Mouse (Mus musculus): ENCODE measurements around the gene Sstr1. TPM values are rescaled to one million over a fixed set of nuclear protein-coding genes. Genes with fewer than 3 reads are reported as not detected.
A peak's percentile ranks its signal among the peaks of the same experiment; 100 is the strongest.

The Sstr1 gene
- polyA plus RNA-seq, 2 experiments, result 1.4 to 4.0 TPM

DNA sequence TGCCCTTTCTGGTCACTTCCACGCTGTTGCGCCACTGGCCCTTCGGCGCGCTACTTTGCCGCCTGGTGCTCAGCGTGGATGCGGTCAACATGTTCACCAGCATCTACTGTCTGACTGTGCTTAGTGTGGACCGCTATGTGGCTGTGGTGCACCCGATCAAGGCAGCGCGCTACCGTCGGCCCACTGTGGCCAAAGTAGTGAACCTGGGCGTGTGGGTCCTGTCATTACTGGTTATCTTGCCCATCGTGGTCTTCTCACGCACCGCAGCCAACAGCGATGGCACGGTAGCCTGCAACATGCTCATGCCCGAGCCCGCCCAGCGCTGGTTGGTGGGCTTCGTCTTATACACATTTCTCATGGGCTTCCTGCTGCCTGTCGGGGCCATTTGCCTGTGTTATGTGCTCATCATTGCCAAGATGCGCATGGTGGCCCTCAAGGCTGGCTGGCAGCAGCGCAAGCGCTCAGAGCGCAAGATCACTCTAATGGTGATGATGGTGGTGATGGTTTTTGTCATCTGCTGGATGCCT, 1.4 kb downstream of the Sstr1 start:
- Histone ChIP-seq H3K9me3 (ENCODE audit: control insufficient read depth, low read length) (no peaks in the 10 kb centered on the region), H3K27me3 (ENCODE audit: control insufficient read depth, insufficient read depth, low read length) (peaks cover 27% of the 10 kb centered on the region), H3K36me3 (ENCODE audit: control insufficient read depth, insufficient read depth, low read length) (no peaks in the 10 kb centered on the region), H3K4me2 (replicated peaks; ENCODE audit: low read depth, low read length, severe bottlenecking) (peak overlapping the region; percentile 73), H3K9ac (ENCODE audit: low read depth, low read length, severe bottlenecking) (peak overlapping the region; percentile 35; the same call in 1 of the 2 replicates), H3K4me1 (ENCODE audit: control insufficient read depth, insufficient read depth, low read length) (peaks cover 13% of the 10 kb centered on the region), H3K27ac (replicated peaks; ENCODE audit: low read depth, low read length) (no peak overlapping the region), H3K4me3 (replicated peaks; ENCODE audit: low read length) (peak overlapping the region; percentile 49)
- WGBS, result 3% methylated on average over 29 of the region's 29 CpGs
- TF ChIP-seq POLR2A (IDR thresholded peaks at IDR 0.05; ENCODE audit: borderline replicate concordance, extremely low read depth, insufficient read depth, insufficient read length), result no peak
- no peak for DNase-seq (ENCODE audit: low spot score)
- ATAC-seq (ENCODE audit: low FRiP score, low read depth), result 0 out of 2 replicates have a peak, but pooled peaks have one; percentile 13

DNA sequence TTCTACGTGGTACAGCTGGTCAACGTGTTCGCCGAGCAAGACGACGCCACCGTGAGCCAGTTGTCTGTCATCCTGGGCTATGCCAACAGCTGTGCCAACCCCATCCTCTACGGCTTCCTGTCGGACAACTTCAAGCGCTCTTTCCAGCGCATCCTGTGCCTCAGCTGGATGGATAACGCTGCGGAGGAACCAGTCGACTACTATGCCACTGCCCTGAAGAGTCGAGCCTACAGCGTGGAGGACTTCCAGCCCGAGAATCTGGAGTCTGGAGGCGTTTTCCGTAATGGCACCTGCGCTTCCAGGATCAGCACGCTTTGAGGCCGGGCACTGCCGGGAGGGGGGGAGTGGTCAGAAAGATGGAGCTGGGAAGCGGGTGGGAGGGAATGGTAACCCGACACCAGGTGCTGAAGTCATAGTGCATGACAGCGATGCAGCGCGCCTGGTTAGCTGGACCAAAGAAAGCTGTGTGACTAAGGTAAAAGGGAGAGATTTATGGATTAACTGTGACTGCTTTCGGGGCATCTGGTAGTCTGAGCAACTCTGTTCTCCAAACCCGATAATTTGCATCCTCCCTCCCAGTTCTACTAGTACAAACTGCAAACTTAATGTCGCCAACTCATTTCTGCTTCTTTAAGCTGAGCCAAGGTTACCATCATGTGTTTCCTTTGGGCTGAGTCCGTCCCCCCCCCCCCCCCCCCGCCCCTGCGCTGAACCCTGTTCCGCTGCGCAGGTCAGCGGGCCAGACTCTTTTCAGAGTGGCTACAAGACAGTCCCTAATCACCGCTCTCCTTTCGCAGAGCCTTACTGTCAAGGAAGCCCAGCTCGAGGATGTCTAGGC, 2.1 kb downstream of the Sstr1 start:
- no peak for TF ChIP-seq POLR2A (IDR thresholded peaks at IDR 0.05; ENCODE audit: borderline replicate concordance, extremely low read depth, insufficient read depth, insufficient read length)
- Histone ChIP-seq H3K9me3 (ENCODE audit: control insufficient read depth, low read length) (no peaks in the 10 kb centered on the region), H3K9ac (ENCODE audit: low read depth, low read length, severe bottlenecking) (no peak overlapping the region), H3K4me3 (replicated peaks; ENCODE audit: low read length) (peak overlapping the region; percentile 49), H3K4me1 (ENCODE audit: control insufficient read depth, insufficient read depth, low read length) (peaks cover 13% of the 10 kb centered on the region), H3K4me2 (replicated peaks; ENCODE audit: low read depth, low read length, severe bottlenecking) (peak overlapping the region; percentile 73), H3K27ac (replicated peaks; ENCODE audit: low read depth, low read length) (no peak overlapping the region), H3K27me3 (ENCODE audit: control insufficient read depth, insufficient read depth, low read length) (peaks cover 27% of the 10 kb centered on the region), H3K36me3 (ENCODE audit: control insufficient read depth, insufficient read depth, low read length) (no peaks in the 10 kb centered on the region)
- WGBS, result 0% methylated on average over 34 of the region's 40 CpGs
- DNase-seq (ENCODE audit: low spot score) (peak; percentile 65), ATAC-seq (ENCODE audit: low FRiP score, low read depth) (peak; percentile 60)

DNA sequence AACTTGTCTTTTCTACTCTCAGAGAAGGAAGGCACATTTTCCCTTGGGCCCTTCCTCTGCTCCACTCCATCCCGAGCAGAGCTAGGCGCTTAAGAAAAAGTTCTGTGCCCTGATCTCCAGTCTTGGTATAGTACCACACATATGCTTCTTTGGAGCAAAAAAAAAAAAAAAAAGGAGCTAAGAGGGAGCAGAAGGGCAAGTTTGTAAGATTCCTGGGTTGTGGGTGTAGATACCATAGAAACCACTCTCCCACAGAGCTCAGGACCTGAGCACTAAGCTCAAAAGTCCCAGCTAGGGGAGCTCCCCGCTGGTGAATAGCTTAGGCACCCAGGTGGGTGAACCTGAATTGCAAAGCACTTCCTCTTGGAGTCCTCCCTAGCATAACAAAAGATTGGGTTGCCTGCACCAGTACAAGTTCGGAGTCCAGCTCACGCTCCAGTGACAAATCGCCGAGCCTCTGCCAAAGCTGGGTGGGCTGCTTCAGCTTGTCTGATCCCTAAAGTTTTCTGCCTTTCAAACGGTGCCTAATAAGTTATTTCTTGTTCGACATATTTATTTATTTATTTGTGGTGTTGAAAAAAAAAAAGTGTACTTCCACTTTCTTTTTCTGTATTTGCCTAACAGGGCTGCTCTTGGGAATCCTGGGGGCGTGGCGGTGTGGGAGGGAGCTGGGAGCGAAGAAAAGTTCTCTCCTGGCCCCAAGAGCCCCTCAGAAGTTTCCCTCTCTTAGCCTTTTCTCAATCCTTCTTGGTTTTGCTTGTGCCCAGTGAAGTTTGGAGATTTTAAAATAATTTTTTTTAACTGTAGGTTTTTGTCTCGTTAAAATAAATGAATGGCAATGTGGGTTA, 2.9 kb downstream of the Sstr1 start:
- TF ChIP-seq POLR2A (IDR thresholded peaks at IDR 0.05; ENCODE audit: borderline replicate concordance, extremely low read depth, insufficient read depth, insufficient read length), result no peak
- H3K4me3 ChIP-seq (replicated peaks; ENCODE audit: low read length), result peak overlapping the region; percentile 49
- H3K27me3 ChIP-seq (ENCODE audit: control insufficient read depth, insufficient read depth, low read length), result peaks cover 27% of the 10 kb centered on the region
- no peak overlapping the region for H3K9ac ChIP-seq (ENCODE audit: low read depth, low read length, severe bottlenecking)
- peak overlapping the region; percentile 73 for H3K4me2 ChIP-seq (replicated peaks; ENCODE audit: low read depth, low read length, severe bottlenecking)
- WGBS, result 7% methylated on average over 13 of the region's 13 CpGs
- H3K27ac ChIP-seq (replicated peaks; ENCODE audit: low read depth, low read length), result no peak overlapping the region
- ATAC-seq (ENCODE audit: low FRiP score, low read depth) (no peak), DNase-seq (ENCODE audit: low spot score) (no peak)
- H3K4me1 ChIP-seq (ENCODE audit: control insufficient read depth, insufficient read depth, low read length), result peaks cover 13% of the 10 kb centered on the region
- no peaks in the 10 kb centered on the region for H3K36me3 ChIP-seq (ENCODE audit: control insufficient read depth, insufficient read depth, low read length)
- no peaks in the 10 kb centered on the region for H3K9me3 ChIP-seq (ENCODE audit: control insufficient read depth, low read length)

DNA sequence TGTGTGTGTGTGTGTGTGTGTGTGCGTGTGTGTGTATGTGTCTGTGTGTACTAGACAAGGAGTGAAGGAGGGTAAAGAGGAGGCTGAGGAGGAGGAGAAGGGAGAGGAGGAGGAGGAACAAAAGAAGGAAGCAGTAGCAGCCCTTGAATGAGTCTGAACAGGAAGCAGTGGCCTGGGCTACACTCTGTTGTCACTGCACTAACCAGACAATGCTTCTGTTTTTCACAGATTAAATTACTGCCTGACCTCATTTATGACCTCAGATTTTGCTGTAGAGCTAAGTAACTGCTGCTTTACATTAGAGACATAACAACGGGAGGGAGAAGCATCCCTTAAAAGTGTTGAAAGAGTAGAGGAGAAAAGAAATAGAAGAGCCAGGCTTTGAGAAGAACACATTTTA, 4.6 kb downstream of the Sstr1 start:
- H3K4me3 ChIP-seq (replicated peaks; ENCODE audit: low read length), result no peak overlapping the region
- DNase-seq (ENCODE audit: low spot score), result no peak
- H3K27me3 ChIP-seq (ENCODE audit: control insufficient read depth, insufficient read depth, low read length), result peaks cover 24% of the 10 kb centered on the region
- ATAC-seq (ENCODE audit: low FRiP score, low read depth), result no peak
- H3K9ac ChIP-seq (ENCODE audit: low read depth, low read length, severe bottlenecking), result no peak overlapping the region
- 54% methylated on average over 2 of the region's 2 CpGs for WGBS
- H3K36me3 ChIP-seq (ENCODE audit: control insufficient read depth, insufficient read depth, low read length), result no peaks in the 10 kb centered on the region
- no peak overlapping the region for H3K4me2 ChIP-seq (replicated peaks; ENCODE audit: low read depth, low read length, severe bottlenecking)
- no peak for TF ChIP-seq POLR2A (IDR thresholded peaks at IDR 0.05; ENCODE audit: borderline replicate concordance, extremely low read depth, insufficient read depth, insufficient read length)
- peaks cover 13% of the 10 kb centered on the region for H3K4me1 ChIP-seq (ENCODE audit: control insufficient read depth, insufficient read depth, low read length)
- no peaks in the 10 kb centered on the region for H3K9me3 ChIP-seq (ENCODE audit: control insufficient read depth, low read length)
- H3K27ac ChIP-seq (replicated peaks; ENCODE audit: low read depth, low read length), result no peak overlapping the region

DNA sequence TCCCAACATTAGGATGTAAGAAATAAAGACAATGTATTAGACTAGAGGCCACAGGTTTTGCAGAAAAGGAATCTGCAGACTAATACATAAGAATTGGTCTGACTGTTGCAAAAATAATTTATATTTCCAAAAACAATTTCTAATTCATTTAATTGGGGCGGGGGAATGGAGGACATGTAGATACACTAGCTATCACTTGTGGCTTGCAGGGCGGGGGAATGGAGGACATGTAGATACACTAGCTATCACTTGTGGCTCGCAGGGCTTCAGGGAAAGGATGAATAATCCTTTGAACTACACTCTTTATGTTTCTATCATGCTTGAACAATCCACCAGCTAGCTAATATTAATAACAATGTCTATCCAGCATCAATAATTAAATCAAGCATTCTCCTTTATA, 7.5 kb downstream of the Sstr1 start:
- ATAC-seq (ENCODE audit: low FRiP score, low read depth) (no peak), DNase-seq (ENCODE audit: low spot score) (no peak)
- no peak overlapping the region for H3K9ac ChIP-seq (ENCODE audit: low read depth, low read length, severe bottlenecking)
- no peak overlapping the region for H3K4me2 ChIP-seq (replicated peaks; ENCODE audit: low read depth, low read length, severe bottlenecking)
- no peak overlapping the region for H3K4me3 ChIP-seq (replicated peaks; ENCODE audit: low read length)
- H3K9me3 ChIP-seq (ENCODE audit: control insufficient read depth, low read length), result no peaks in the 10 kb centered on the region
- H3K27ac ChIP-seq (replicated peaks; ENCODE audit: low read depth, low read length), result no peak overlapping the region
- no peaks in the 10 kb centered on the region for H3K27me3 ChIP-seq (ENCODE audit: control insufficient read depth, insufficient read depth, low read length)
- TF ChIP-seq POLR2A (IDR thresholded peaks at IDR 0.05; ENCODE audit: borderline replicate concordance, extremely low read depth, insufficient read depth, insufficient read length), result no peak
- H3K4me1 ChIP-seq (ENCODE audit: control insufficient read depth, insufficient read depth, low read length), result 0 out of 2 replicates have a peak, but pooled peaks cover 3% of the 10 kb centered on the region
- no peaks in the 10 kb centered on the region for H3K36me3 ChIP-seq (ENCODE audit: control insufficient read depth, insufficient read depth, low read length)
- WGBS, result 84% methylated on average over 3 of the region's 3 CpGs

Measured in limb, embryonic 14.5 days (tissue).